Mouse (Mus musculus): ENCODE measurements around the gene Crim1. TPM values are rescaled to one million over a fixed set of nuclear protein-coding genes. Genes with fewer than 3 reads are reported as not detected.

The Crim1 gene
- total RNA-seq, 2 experiments from 2014 or later, result 138 to 153 TPM

DNA sequence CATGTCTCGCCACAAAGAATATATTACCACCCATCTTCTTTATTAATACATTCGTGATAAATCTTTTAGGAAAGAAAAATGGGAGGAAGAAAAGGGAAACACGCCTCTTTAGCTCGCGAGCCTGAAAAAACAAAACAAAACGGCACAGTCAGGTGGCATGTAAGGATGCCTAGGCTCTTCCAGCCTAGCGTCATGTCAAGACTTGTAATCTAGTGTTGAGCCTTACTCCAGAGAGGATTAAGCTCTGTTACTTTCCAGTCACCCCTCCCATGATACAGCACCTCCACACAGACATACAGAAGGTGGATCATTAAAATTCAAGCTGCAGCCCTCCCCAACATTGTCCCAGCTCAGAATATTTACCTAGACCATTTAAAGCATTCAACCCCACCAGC lies 820 bp upstream of the Crim1 start:
- H3K27ac ChIP-seq, result peak overlapping the region; percentile 97

DNA sequence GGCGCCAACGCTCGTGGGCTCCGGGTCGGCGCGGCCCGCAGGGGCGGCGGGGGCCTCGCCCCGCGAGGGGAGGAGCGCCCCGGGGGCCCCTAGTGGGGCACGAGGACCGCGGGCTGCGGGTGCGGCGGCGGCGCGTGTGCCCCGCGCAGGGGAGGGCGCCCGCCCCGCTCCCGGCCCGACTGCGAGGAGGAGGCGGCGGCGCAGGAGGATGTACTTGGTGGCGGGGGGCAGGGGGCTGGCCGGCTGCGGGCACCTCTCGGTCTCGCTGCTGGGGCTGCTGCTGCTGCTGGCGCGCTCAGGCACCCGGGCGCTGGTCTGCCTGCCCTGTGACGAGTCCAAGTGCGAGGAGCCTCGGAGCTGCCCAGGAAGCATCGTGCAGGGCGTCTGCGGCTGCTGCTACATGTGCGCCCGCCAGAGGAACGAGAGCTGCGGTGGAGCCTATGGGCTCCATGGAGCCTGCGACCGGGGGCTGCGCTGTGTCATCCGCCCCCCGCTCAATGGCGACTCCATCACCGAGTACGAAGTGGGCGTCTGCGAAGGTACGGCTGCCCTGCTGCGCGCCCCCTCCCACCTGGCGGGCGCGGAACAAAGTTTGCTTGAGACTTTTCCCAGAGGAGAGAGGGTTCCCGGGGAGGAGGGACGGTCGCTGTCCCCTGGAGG lies 643 bp downstream of the Crim1 start:
- DNase-seq (ENCODE audit: low spot score in 2 of 2), result peak in 1 of 2 experiments; percentile 48
- TF ChIP-seq CTCF (conservative IDR thresholded peaks at IDR 0.05), result peak; percentile 27
- Histone ChIP-seq H3K4me3 (peak overlapping the region; percentile 89), H3K27ac (peak overlapping the region; percentile 97)

More for the DNA sequence above, 820 bp upstream of the Crim1 start:
- peak overlapping the region; percentile 89 for H3K4me3 ChIP-seq
- no peak for TF ChIP-seq CTCF (conservative IDR thresholded peaks at IDR 0.05)
- DNase-seq (ENCODE audit: low spot score in 2 of 2), result no peak

DNA sequence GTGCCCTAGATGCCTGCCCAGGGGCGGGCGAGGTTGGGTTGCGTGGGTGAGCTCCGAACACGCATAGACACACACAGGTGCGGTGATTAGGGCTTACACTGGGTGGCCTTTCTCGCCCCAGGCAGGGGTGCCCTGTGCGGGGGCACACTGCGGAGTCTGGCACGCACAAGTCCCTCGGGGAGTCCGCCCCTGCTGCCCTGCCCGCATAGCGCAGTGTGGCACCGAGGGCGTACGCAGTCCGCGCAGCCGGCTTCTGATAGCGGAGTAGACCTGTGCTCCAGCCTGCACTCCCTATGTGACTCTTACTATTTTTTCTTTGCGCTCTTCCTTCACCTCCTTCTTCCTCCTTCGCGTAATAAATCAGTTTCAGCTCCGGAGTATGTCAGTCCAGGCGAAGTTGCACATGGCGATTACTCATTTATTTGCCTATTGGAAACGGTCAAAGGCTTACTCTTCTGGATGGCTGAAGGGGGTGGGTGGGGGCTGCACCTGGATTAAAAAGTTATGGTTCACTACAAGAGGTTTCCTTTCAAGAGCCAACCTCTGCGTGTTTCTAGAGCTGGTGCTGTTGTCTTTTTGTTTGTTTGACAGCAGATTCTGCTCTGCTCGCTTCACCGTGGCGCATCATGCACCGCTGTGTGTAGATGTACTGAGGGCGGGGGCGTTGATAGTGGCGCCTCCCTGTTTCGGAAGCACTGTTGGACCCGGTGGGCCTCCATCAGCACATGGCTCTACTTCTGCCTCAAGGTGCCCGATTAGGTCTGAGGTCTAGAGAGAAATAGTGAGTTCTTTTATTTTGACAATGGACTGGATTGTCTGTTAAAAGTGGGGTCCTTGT lies 1.4 kb downstream of the Crim1 start:
- DNase-seq (ENCODE audit: low spot score in 2 of 2), result no peak
- Histone ChIP-seq H3K4me3 (peak overlapping the region; percentile 89), H3K27ac (peak overlapping the region; percentile 97)
- TF ChIP-seq CTCF (conservative IDR thresholded peaks at IDR 0.05), result no peak

DNA sequence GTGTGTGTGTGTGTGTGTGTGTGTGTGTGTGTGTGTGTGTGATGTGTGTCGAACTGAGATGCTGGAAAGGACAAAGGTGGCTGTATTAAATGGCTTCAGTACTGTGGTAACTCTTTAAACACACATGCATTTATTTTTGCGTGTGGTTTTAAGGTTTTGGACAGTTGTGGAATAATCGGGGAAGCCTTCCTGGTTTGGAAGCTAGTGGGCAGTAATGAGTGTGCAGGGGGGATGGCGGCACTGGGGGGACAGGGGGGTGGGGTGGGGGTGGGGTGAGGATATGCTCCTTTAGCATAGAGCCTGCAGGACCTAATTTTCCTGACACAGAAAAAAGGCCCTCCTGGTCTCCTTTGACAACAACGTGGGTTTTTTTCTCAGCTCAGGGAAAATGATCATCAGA lies 2.2 kb downstream of the Crim1 start:
- no peak for DNase-seq (ENCODE audit: low spot score in 2 of 2)
- H3K4me3 ChIP-seq, result peak overlapping the region; percentile 47
- H3K27ac ChIP-seq, result no peak overlapping the region
- TF ChIP-seq CTCF (conservative IDR thresholded peaks at IDR 0.05), result peak; percentile 55

DNA sequence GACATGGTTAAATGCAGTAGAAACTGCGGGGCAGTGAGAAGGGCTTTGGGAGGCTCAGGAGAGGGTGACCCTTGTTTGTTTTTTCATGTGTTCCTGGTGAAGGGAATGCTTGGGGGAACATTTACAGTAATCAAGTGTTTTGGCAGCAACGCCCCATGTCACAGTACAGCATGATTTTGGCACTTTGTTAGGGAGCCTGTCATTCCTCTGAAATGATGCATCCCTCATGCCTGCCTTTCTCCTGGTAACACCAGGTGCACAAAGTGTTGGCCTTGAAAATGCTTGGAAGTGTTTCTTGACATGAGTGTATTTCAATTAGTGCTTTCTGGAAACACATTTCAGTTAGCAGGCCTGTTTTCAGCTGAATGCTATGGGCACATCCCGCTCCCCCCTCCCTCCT lies 2.7 kb downstream of the Crim1 start:
- peak overlapping the region; percentile 47 for H3K4me3 ChIP-seq
- DNase-seq (ENCODE audit: low spot score in 2 of 2), result no peak
- H3K27ac ChIP-seq, result no peak overlapping the region
- no peak for TF ChIP-seq CTCF (conservative IDR thresholded peaks at IDR 0.05)

DNA sequence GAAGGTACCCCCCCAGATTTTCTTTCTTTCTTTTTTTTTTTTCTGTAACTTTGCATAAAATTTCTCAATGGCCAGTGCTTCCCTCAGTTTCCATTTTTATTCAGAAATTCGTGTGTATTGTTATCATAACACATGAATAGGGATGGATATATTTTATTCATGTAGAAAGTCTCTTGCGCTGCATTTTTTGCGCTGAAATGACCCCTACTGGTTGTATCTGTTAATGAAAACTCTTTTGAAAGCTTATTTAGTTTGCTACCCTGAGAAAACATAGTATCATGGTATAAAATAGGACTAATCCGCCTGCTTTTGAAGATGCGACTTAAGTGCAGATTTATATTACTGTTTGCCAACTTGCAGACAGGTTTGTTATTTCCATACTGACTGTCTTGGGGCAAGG lies 3.4 kb downstream of the Crim1 start:
- Histone ChIP-seq H3K27ac (no peak overlapping the region), H3K4me3 (peak overlapping the region; percentile 47; the same call in 1 of the 2 replicates)
- TF ChIP-seq CTCF (conservative IDR thresholded peaks at IDR 0.05), result peak; percentile 79
- DNase-seq (ENCODE audit: low spot score in 2 of 2), result no peak

DNA sequence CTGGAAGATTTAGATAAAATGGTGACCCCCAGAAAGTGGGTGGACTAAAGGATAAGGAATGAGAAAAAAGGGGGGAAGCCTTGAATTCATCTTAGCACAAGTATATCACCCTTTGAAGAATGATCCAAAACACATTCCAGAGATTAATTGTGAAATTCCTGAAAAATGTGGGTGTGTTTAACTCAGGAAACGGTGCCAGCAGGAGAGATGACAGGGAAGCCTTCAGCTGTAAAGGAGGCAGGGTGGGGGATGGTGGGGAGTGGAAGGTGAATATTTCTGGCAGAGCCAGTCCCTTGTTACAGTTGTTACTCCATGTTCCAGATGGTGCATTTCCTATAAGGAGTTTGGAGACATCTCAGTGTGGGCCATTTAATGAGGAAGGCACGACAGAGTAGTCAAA lies 6.4 kb downstream of the Crim1 start:
- Histone ChIP-seq H3K4me3 (no peak overlapping the region), H3K27ac (no peak overlapping the region)
- no peak for DNase-seq (ENCODE audit: low spot score in 2 of 2)
- no peak for TF ChIP-seq CTCF (conservative IDR thresholded peaks at IDR 0.05)

DNA sequence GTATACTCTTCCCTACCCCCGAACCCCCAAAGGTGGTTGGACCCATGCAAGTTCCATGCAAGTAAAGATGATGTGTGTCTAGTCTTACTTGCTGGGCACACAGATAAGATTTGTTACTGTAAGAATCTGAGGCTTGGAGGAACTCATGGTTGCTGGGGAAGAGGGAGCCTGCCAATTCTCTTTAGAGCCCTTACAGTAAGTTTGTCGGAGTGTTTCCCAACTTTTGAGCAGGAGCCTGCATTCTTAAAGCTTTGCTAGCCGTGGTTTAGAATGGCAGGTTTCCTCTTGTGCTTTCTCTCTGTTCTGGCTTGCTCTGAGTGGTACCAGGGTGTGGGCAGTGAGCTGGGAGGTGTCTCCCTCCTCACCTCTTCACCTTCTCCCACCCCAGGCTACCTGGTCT lies 7.2 kb downstream of the Crim1 start:
- H3K27ac ChIP-seq, result no peak overlapping the region
- no peak for TF ChIP-seq CTCF (conservative IDR thresholded peaks at IDR 0.05)
- no peak for DNase-seq (ENCODE audit: low spot score in 2 of 2)
- H3K4me3 ChIP-seq, result no peak overlapping the region

DNA sequence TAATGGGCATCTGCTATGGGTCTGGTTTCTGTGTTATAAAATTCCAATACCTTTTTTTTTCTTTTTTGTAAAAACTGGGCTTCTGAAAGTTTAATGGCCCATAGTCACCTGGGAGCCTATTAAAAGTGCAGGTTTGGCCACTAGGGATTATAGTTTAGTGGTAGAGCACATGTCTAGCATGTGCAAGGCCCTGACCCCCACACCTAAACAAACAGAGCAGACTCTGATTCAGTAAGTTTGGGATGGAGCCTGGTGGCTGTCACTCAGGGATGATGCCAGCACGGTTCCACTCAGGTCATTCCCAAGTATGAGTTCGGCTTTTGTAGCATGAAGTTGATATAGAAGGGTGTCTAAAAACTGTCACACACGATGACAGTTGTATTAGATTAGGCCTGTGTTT lies 8.8 kb downstream of the Crim1 start:
- no peak for DNase-seq (ENCODE audit: low spot score in 2 of 2)
- 0 out of 2 replicates have a peak, but pooled peaks have one; percentile 5 for TF ChIP-seq CTCF (conservative IDR thresholded peaks at IDR 0.05)

DNA sequence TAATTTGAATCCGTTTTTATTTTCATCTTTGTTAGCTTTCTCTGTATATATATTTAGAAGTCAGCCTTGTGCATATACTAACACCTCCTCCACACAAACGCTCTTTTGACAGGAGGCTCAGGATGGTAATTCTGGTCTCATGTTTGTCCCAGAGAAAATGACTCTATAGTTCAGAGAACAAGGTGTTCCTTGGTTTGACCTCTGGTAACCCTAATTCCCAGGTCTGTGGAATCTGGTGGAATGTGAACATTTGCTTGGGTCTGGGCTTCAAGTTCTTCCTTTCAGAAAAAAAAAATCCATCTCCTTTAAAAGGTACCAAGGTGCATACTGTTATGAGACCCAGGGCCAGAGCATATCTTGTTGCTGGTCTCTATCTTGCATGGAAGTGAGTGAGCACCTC lies 9.6 kb downstream of the Crim1 start:
- DNase-seq (ENCODE audit: low spot score in 2 of 2), result no peak
- H3K4me3 ChIP-seq, result no peak overlapping the region
- no peak overlapping the region for H3K27ac ChIP-seq
- TF ChIP-seq CTCF (conservative IDR thresholded peaks at IDR 0.05), result no peak

More for the DNA sequence above, 8.8 kb downstream of the Crim1 start:
- Histone ChIP-seq H3K4me3 (no peak overlapping the region), H3K27ac (no peak overlapping the region)

DNA sequence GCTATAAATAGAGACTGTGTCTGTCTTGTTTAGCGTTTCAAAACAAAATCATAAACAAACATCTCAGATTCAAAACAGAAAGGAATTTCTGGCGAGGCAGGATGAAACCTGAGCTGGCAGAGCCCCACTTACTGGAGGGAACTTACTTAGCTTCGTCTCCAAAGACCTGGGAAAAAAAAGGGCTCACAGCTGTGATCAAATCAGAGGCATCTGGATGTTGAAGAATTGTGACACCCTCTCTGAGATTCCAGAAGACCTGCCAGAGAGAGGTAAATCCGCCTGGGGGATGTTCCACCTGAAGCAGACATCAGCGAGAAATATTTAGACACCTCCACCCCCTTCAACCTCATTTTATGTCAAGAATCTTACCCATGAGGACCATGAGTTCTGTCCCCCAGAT lies 11.8 kb downstream of the Crim1 start:
- Histone ChIP-seq H3K27ac (no peak overlapping the region), H3K4me3 (no peak overlapping the region)
- TF ChIP-seq CTCF (conservative IDR thresholded peaks at IDR 0.05), result no peak
- DNase-seq (ENCODE audit: low spot score in 2 of 2), result no peak

DNA sequence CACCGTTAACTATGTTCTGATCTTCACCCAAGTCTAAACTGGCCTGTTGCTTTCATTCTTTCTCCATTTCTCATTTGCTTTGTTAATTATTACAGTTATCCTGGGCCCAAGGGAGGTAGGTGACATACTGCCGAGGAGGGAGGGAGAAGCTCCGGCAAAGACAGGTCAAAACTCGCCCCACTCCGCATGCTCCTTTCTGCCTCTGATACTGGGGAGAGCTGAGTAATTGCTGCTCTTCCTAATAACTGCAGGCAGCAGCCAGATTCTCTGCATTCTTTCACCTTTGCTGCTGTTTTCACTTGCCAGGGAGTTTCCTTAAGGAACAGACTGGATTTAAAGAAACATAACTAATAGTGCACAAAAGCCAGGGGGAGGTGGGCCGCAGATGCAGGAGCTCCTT lies 13.1 kb downstream of the Crim1 start:
- H3K4me3 ChIP-seq, result no peak overlapping the region
- H3K27ac ChIP-seq, result no peak overlapping the region
- TF ChIP-seq CTCF (conservative IDR thresholded peaks at IDR 0.05), result no peak
- no peak for DNase-seq (ENCODE audit: low spot score in 2 of 2)

DNA sequence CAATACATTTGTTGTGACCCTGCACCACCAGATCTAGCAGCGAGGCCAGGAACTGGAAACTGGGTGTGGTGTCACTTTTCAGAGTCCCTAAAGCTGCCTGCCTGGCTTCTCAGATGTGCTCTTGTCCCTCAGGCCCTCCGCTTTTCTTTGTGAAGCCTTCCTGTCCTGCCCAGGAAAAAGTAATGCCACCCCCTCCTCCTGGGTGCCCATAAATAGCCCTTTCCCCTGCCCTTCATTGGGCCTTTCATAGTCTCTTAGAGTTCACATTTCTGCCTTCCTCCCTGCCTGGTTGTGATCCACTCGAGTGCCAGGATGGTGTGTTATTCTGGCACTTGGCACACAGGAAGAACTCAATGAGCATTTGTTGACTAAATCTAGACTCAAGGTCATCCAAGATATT lies 16.5 kb downstream of the Crim1 start:
- no peak for DNase-seq (ENCODE audit: low spot score in 2 of 2)
- H3K4me3 ChIP-seq, result no peak overlapping the region
- TF ChIP-seq CTCF (conservative IDR thresholded peaks at IDR 0.05), result no peak
- no peak overlapping the region for H3K27ac ChIP-seq

DNA sequence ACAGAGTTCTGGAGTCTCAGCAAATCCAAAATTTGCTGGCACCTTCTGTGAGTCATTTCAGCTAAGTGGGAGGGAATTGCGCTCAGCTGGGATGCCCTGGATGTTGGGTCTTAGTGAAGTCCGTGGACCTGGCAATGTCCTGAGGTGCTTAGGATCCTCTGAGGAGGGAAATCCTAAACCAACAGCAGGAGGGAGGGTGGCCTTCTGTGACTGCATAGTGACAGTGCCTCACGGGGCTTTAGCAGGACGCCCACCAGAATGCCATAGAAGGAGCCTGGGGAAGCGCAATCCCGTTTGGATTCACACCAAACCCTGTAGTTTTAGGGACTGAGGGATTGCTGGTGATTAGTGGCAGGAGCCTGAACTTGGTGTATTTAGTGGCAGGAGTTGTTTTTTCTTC lies 17.4 kb downstream of the Crim1 start:
- DNase-seq (ENCODE audit: low spot score in 2 of 2), result no peak
- Histone ChIP-seq H3K4me3 (no peak overlapping the region), H3K27ac (no peak overlapping the region)
- TF ChIP-seq CTCF (conservative IDR thresholded peaks at IDR 0.05), result no peak

Data from layer of hippocampus, adult 2 months (tissue).